Mouse (Mus musculus): Measurements from ENCODE around the gene Rab4a. TPM values are rescaled to one million over a fixed set of nuclear protein-coding genes. Genes with fewer than 3 reads are reported as not detected.
A peak's percentile ranks its signal among the peaks of the same experiment; 100 is the strongest.

Gene Rab4a
- polyA plus RNA-seq, 1 experiment: not detected

DNA sequence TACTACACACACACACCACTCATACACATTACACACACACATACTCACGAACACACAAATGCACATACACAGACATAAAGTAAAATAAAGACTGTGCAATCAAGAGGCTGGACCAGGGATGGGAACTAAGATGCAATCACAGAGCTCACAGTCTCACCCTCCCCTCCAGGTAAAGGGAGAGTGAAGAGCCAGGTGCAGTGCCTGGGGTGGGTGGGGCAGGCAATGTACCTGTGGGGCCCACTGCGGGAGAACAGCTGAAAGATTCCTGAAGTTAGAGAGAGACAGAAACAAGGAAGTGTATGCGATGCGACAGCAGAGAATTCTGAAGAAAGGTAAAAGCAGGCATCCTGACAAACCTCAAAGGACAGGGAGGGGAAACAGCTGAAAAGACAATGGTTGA is 11.0 kb upstream of the Rab4a start:
- 87% methylated on average over 4 of the region's 4 CpGs for WGBS

DNA sequence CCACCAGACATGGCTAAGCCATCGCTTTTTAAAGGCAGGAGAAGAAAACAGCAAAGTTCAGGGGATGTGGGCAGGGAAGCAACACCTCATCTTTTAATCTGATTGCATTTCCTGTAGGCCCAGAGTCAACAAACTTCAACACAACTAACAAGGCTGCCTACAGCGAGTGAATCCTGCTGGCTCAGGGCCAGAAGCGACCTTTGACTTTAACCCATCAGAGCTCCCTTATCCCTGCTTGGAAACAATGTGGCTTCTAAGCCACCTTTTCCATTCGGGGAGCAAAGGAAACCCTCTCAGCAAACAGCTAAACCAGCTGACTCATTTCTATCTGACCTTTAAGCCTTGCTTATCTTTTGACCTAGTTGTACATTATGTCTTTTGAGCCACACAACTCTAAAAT is 9.0 kb upstream of the Rab4a start:
- WGBS: 58% methylated on average over 4 of the region's 4 CpGs
- H3K4me3 ChIP-seq (ENCODE audit: insufficient read depth, low read depth, low read length): no peak overlapping the region
- TF ChIP-seq CTCF (IDR thresholded peaks at IDR 0.05; ENCODE audit: insufficient read depth, low read depth, low read length) (no peak), POLR2A (IDR thresholded peaks at IDR 0.05; ENCODE audit: insufficient read depth, low read depth, low read length) (no peak)
- H3K4me1 ChIP-seq (ENCODE audit: control insufficient read depth, insufficient read depth, low read length): no peaks in the 10 kb centered on the region
- H3K27ac ChIP-seq (ENCODE audit: insufficient read depth, low read depth, low read length): no peak overlapping the region

More for the DNA sequence above, 11.0 kb upstream of the Rab4a start:
- H3K4me1 ChIP-seq (ENCODE audit: control insufficient read depth, insufficient read depth, low read length): no peaks in the 10 kb centered on the region
- no peak overlapping the region for H3K27ac ChIP-seq (ENCODE audit: insufficient read depth, low read depth, low read length)
- TF ChIP-seq CTCF (IDR thresholded peaks at IDR 0.05; ENCODE audit: insufficient read depth, low read depth, low read length): no peak
- no peak for TF ChIP-seq POLR2A (IDR thresholded peaks at IDR 0.05; ENCODE audit: insufficient read depth, low read depth, low read length)
- no peak overlapping the region for H3K4me3 ChIP-seq (ENCODE audit: insufficient read depth, low read depth, low read length)

DNA sequence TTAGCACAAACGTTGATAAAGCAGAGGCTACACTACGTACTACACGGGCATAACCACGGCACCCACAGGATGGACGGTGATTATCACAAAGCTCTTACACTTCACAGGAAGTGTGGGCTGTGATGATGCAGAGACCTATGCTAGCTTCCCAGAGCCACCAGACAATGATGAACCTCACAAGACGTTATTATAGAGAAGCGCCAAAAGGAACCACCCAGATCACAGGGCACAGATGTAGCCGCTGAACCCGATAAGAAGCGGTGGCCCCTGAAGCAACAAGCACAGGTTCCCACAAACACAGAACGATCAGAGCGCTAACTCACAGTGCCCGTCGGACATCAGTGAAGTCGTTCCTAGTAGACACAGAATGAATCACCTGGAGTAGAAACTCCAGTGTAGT is 7.9 kb upstream of the Rab4a start:
- TF ChIP-seq POLR2A (IDR thresholded peaks at IDR 0.05; ENCODE audit: insufficient read depth, low read depth, low read length): no peak
- 96% methylated on average over 15 of the region's 15 CpGs for WGBS
- H3K4me3 ChIP-seq (ENCODE audit: insufficient read depth, low read depth, low read length): no peak overlapping the region

DNA sequence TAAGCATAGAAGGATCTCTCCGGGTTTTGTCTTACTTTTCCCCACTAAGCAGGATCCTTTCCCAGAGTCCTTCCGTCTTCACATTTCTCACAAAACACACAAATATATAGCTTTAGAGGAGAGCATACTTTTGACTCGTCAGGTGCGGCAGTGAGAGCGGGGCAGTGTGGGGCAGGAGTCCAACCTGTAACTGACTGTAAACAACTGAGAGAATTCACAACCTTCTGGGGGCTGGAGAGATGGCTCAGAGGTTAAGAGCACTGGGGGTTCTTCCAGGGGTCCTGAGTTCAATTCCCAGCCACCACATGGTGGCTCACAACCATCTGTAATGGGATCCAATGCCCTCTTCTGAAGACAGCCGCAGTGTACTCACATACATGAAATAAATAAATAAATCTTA is 6.4 kb upstream of the Rab4a start:
- 86% methylated on average over 6 of the region's 6 CpGs for WGBS
- Histone ChIP-seq H3K27ac (ENCODE audit: insufficient read depth, low read depth, low read length) (no peak overlapping the region), H3K4me3 (ENCODE audit: insufficient read depth, low read depth, low read length) (no peak overlapping the region), H3K4me1 (ENCODE audit: control insufficient read depth, insufficient read depth, low read length) (peaks cover 4% of the 10 kb centered on the region)
- no peak for TF ChIP-seq CTCF (IDR thresholded peaks at IDR 0.05; ENCODE audit: insufficient read depth, low read depth, low read length)
- TF ChIP-seq POLR2A (IDR thresholded peaks at IDR 0.05; ENCODE audit: insufficient read depth, low read depth, low read length): no peak

More for the DNA sequence above, 7.9 kb upstream of the Rab4a start:
- H3K4me1 ChIP-seq (ENCODE audit: control insufficient read depth, insufficient read depth, low read length): no peaks in the 10 kb centered on the region
- H3K27ac ChIP-seq (ENCODE audit: insufficient read depth, low read depth, low read length): no peak overlapping the region

DNA sequence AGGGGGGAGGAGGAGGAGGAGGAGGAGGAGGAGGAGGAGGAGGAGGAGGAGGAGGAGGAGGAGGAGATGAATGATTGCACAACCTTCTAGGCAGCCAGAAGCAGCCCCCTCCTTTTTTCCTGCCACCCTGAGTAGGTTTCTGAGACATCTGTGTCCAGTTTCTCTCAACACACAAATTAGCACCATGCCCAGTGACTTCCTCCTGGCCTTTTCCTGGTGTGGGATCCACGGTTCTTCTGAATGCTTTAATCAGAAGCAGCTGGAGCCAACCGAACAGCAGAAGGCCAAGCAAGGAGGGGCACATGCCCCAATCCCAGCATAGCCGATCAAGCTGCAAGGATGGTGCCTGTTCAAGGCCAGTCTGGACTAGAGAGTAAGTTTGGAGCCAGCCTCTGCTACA is 5.9 kb upstream of the Rab4a start:
- Histone ChIP-seq H3K4me3 (ENCODE audit: insufficient read depth, low read depth, low read length) (no peak overlapping the region), H3K4me1 (ENCODE audit: control insufficient read depth, insufficient read depth, low read length) (peaks cover 4% of the 10 kb centered on the region), H3K27ac (ENCODE audit: insufficient read depth, low read depth, low read length) (no peak overlapping the region)
- WGBS: 61% methylated on average over 3 of the region's 3 CpGs
- no peak for TF ChIP-seq POLR2A (IDR thresholded peaks at IDR 0.05; ENCODE audit: insufficient read depth, low read depth, low read length)
- TF ChIP-seq CTCF (IDR thresholded peaks at IDR 0.05; ENCODE audit: insufficient read depth, low read depth, low read length): no peak

DNA sequence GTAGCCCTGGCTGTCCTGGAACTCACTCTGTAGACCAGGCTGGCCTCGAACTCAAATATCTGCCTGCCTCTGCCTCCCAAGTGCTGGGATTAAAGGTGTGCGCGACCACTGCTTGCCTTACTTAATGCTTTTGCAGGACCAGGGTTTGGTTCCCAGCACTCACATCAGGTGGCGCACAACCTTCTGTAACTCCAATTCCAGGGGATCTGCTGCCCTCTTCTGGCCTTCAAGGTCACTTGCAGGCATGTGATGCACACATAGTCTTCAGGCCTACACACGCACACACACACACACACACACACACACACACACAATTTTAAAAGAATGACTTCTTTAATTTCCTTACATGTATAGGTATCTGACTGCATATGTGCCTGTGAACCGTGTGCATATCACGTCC is 4.9 kb upstream of the Rab4a start:
- peaks cover 11% of the 10 kb centered on the region for H3K4me1 ChIP-seq (ENCODE audit: control insufficient read depth, insufficient read depth, low read length)
- no peak overlapping the region for H3K27ac ChIP-seq (ENCODE audit: insufficient read depth, low read depth, low read length)
- H3K4me3 ChIP-seq (ENCODE audit: insufficient read depth, low read depth, low read length): no peak overlapping the region
- 94% methylated on average over 7 of the region's 7 CpGs for WGBS
- no peak for TF ChIP-seq POLR2A (IDR thresholded peaks at IDR 0.05; ENCODE audit: insufficient read depth, low read depth, low read length)
- TF ChIP-seq CTCF (IDR thresholded peaks at IDR 0.05; ENCODE audit: insufficient read depth, low read depth, low read length): no peak

DNA sequence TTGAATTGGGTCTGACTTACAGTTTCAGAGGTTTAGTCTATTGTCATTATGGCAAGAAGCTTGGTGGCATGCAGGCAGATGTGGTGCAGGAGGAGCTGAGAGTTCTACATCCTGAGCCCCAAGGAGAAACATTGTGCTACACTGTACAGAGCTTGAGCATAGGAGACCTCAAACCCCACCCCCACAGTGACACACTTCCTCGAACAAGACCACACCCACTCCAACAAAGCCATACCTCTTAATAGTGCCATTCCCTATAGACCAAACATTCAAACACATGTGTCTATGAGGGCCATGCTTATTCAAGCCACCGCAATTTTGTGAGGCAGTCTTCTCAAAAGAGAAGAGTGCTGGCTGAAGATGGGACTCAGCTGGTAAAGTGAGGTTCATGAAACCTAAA is 4.2 kb upstream of the Rab4a start:
- TF ChIP-seq CTCF (IDR thresholded peaks at IDR 0.05; ENCODE audit: insufficient read depth, low read depth, low read length) (no peak), POLR2A (IDR thresholded peaks at IDR 0.05; ENCODE audit: insufficient read depth, low read depth, low read length) (no peak)
- H3K27ac ChIP-seq (ENCODE audit: insufficient read depth, low read depth, low read length): no peak overlapping the region
- peaks cover 11% of the 10 kb centered on the region for H3K4me1 ChIP-seq (ENCODE audit: control insufficient read depth, insufficient read depth, low read length)
- WGBS: 80% methylated on average over 2 of the region's 2 CpGs
- H3K4me3 ChIP-seq (ENCODE audit: insufficient read depth, low read depth, low read length): no peak overlapping the region

DNA sequence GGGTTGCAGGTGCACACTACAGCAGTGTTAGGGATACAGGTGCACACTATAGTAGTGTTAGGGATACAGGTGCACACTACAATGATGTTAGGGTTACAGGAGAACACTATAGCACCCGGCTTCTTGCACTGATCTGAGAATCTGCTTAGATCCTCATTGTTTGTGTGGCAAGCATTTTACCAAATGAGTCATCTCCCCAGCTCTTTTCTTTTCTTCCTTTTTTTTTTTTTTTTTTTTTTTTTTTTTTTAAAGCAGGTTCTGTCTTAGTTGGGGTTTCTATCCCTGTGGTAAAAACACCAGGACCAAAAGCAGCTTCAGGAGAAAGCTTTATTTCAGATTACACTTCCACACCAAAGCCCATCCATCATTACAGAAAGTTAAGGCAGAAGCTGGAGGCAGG is 2.1 kb upstream of the Rab4a start:
- peaks cover 21% of the 10 kb centered on the region for H3K4me1 ChIP-seq (ENCODE audit: control insufficient read depth, insufficient read depth, low read length)
- TF ChIP-seq POLR2A (IDR thresholded peaks at IDR 0.05; ENCODE audit: insufficient read depth, low read depth, low read length) (no peak), CTCF (IDR thresholded peaks at IDR 0.05; ENCODE audit: insufficient read depth, low read depth, low read length) (no peak)
- H3K27ac ChIP-seq (ENCODE audit: insufficient read depth, low read depth, low read length): no peak overlapping the region
- H3K4me3 ChIP-seq (ENCODE audit: insufficient read depth, low read depth, low read length): no peak overlapping the region
- WGBS: 56% methylated on average over 1 of the region's 1 CpGs

DNA sequence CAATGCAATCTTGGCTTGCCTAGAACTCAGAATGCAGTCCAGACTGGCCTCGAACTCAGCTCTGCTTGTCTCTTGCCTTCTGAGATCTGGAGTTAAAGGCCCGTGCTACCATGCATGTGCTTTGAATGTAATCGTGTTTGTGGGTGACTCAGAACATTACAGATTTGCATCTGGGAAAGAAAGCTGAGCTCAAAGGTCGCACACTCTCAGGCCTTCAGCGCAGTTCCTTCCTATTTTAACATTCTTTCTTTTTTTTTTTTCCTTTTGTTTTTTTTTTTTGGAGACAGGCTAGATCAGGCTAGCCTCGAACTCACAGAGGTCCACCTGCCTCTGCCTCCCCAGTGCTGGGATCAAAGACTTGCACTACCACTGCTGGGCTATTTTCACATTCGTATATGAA is 1.2 kb upstream of the Rab4a start:
- H3K4me3 ChIP-seq (ENCODE audit: insufficient read depth, low read depth, low read length): no peak overlapping the region
- peaks cover 24% of the 10 kb centered on the region for H3K4me1 ChIP-seq (ENCODE audit: control insufficient read depth, insufficient read depth, low read length)
- H3K27ac ChIP-seq (ENCODE audit: insufficient read depth, low read depth, low read length): no peak overlapping the region; the same call in 1 of the 2 replicates
- WGBS: 83% methylated on average over 7 of the region's 7 CpGs
- no peak for TF ChIP-seq CTCF (IDR thresholded peaks at IDR 0.05; ENCODE audit: insufficient read depth, low read depth, low read length)
- TF ChIP-seq POLR2A (IDR thresholded peaks at IDR 0.05; ENCODE audit: insufficient read depth, low read depth, low read length): no peak

DNA sequence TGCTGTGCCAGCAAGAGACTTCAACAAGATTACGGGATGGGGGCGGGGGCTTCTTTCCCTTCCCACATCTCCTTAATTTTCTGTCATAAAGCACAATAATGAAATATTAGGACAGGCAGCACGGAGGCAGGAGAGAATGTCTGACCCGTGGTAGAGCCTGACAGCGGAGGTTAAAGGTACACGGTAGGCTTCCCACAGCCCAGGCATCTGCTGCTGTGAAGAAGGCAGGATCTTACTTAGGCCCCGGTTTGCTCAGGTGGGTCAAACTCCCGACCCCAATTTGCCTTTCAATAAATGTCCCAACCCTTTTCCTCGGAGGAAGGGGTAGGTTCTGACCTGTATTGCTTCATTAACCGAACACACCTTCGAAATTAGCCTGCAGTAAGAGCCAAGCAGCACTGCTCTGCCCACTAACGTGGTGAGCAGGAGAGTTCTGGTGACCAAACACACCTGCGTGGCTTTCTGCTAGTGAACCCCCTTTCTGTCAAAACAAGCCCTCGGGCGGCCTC is 522 bp upstream of the Rab4a start:
- Histone ChIP-seq H3K4me1 (ENCODE audit: control insufficient read depth, insufficient read depth, low read length) (peaks cover 26% of the 10 kb centered on the region), H3K4me3 (ENCODE audit: insufficient read depth, low read depth, low read length) (peak overlapping the region; percentile 63), H3K27ac (ENCODE audit: insufficient read depth, low read depth, low read length) (peak overlapping the region; percentile 63)
- WGBS: 24% methylated on average over 15 of the region's 15 CpGs
- TF ChIP-seq CTCF (IDR thresholded peaks at IDR 0.05; ENCODE audit: insufficient read depth, low read depth, low read length) (no peak), POLR2A (IDR thresholded peaks at IDR 0.05; ENCODE audit: insufficient read depth, low read depth, low read length) (no peak)

Measured in olfactory bulb, adult 2 months (tissue).